9 mouse cellular contexts compared by ENCODE assay signal in genomic region chr3:100906916-100907315, GRCm38 (mm10). TPM values are rescaled to one million over a fixed set of nuclear protein-coding genes. Genes with fewer than 3 reads are reported as not detected.
DNase-seq lines count a peak whose midpoint lies in the region; ATAC-seq and TF ChIP-seq lines count a peak whose summit lies in the region.
"Had no signal": no experiment of that assay in that cellular context is flagged by ENCODE, and none has a peak within 500 bp of the region (broad histone marks: within the 10 kb centered on the region; RNA-seq: fewer than 3 reads in every experiment).

No protein-coding gene starts in this region.

- peak; percentile 6 for DNase-seq in embryonic facial prominence, embryonic 11.5 days (ENCODE audit: low spot score)
- no peak for DNase-seq in embryonic facial prominence, embryonic 10.5 days (ENCODE audit: low spot score)
- peak; percentile 27 for DNase-seq in liver, postnatal 0 days
- DNase-seq in liver (no peak), ES-CJ7 (ENCODE audit: low read depth, low spot score) (peak; percentile 39)
- peak; percentile 7 to 72 for DNase-seq in kidney, postnatal 36 days
- no peak for DNase-seq in Muller cell, postnatal 12 days (ENCODE audit: inconsistent ontology term)
- DNase-seq in midbrain, embryonic 14.5 days, result no peak

- no peak overlapping the region for H3K4me2 ChIP-seq in embryonic facial prominence, embryonic 11.5 days (ENCODE audit: low read depth, low read length)
- H3K4me2 ChIP-seq in liver, postnatal 0 days (ENCODE audit: low read depth, low read length), result no peak overlapping the region
- H3K4me2 ChIP-seq in midbrain, embryonic 14.5 days (ENCODE audit: low read length), result no peak overlapping the region
- H3K4me2 ChIP-seq: liver, embryonic 15.5 days had no signal

- peak; percentile 51 for TF ChIP-seq CTCF in liver, postnatal 0 days (IDR thresholded peaks at IDR 0.05; ENCODE audit: low read depth)

- H3K36me3 ChIP-seq in embryonic facial prominence, embryonic 11.5 days (replicated peaks; ENCODE audit: control insufficient read depth, insufficient read depth, low read depth, low read length), result no peaks in the 10 kb centered on the region
- H3K36me3 ChIP-seq in embryonic facial prominence, embryonic 10.5 days (replicated peaks), result no peaks in the 10 kb centered on the region
- H3K36me3 ChIP-seq in liver, postnatal 0 days (replicated peaks; ENCODE audit: insufficient read depth, low read length), result no peaks in the 10 kb centered on the region
- H3K36me3 ChIP-seq in midbrain, embryonic 14.5 days (ENCODE audit: control insufficient read depth, insufficient read depth, low read length), result no peaks in the 10 kb centered on the region
- H3K36me3 ChIP-seq: liver, embryonic 15.5 days had no signal

- WGBS in embryonic facial prominence, embryonic 11.5 days, result 29% methylated on average over 3 of the region's 3 CpGs
- 32% methylated on average over 3 of the region's 3 CpGs for WGBS in embryonic facial prominence, embryonic 10.5 days
- WGBS in liver, postnatal 0 days (ENCODE audit: insufficient replicate concordance), result 28% methylated on average over 3 of the region's 3 CpGs
- WGBS in midbrain, embryonic 14.5 days, result 34% methylated on average over 3 of the region's 3 CpGs

- H3K27ac ChIP-seq in embryonic facial prominence, embryonic 11.5 days (replicated peaks; ENCODE audit: low read depth, low read length), result no peak overlapping the region
- H3K27ac ChIP-seq in embryonic facial prominence, embryonic 10.5 days (replicated peaks), result no peak overlapping the region
- no peak overlapping the region for H3K27ac ChIP-seq in liver, postnatal 0 days (ENCODE audit: low read depth)
- no peak overlapping the region for H3K27ac ChIP-seq in midbrain, embryonic 14.5 days (replicated peaks; ENCODE audit: low read depth, low read length)
- H3K27ac ChIP-seq: liver, embryonic 15.5 days had no signal

- no peak for ATAC-seq in embryonic facial prominence, embryonic 11.5 days (replicated peaks; ENCODE audit: insufficient number of reproducible peaks, low FRiP score, low TSS enrichment, low read depth)
- no peak for ATAC-seq in liver, postnatal 0 days
- ATAC-seq in midbrain, embryonic 14.5 days (ENCODE audit: low FRiP score, low TSS enrichment), result no peak

- no peak for TF ChIP-seq EP300 in liver, postnatal 0 days (IDR thresholded peaks at IDR 0.05; ENCODE audit: low read depth)

- H3K4me3 ChIP-seq in embryonic facial prominence, embryonic 11.5 days (ENCODE audit: low read depth, low read length), result no peak overlapping the region
- H3K4me3 ChIP-seq in embryonic facial prominence, embryonic 10.5 days, result no peak overlapping the region
- H3K4me3 ChIP-seq in liver, postnatal 0 days (ENCODE audit: low read depth, low read length), result no peak overlapping the region
- no peak overlapping the region for H3K4me3 ChIP-seq in midbrain, embryonic 14.5 days (replicated peaks; ENCODE audit: low read depth, low read length)
- H3K4me3 ChIP-seq: liver, embryonic 15.5 days had no signal

- no peak overlapping the region for H3K9ac ChIP-seq in embryonic facial prominence, embryonic 11.5 days (replicated peaks; ENCODE audit: low read length)
- no peak overlapping the region for H3K9ac ChIP-seq in liver, postnatal 0 days (replicated peaks)
- H3K9ac ChIP-seq in midbrain, embryonic 14.5 days (replicated peaks; ENCODE audit: low read length), result no peak overlapping the region
- H3K9ac ChIP-seq: liver, embryonic 15.5 days had no signal

- no peaks in the 10 kb centered on the region for H3K9me3 ChIP-seq in embryonic facial prominence, embryonic 11.5 days (replicated peaks; ENCODE audit: control insufficient read depth, low read length)
- H3K9me3 ChIP-seq in embryonic facial prominence, embryonic 10.5 days, result no peaks in the 10 kb centered on the region
- H3K9me3 ChIP-seq in liver, postnatal 0 days (ENCODE audit: low read length), result no peaks in the 10 kb centered on the region
- H3K9me3 ChIP-seq in midbrain, embryonic 14.5 days (ENCODE audit: control insufficient read depth, low read length), result no peaks in the 10 kb centered on the region
- H3K9me3 ChIP-seq: liver, embryonic 15.5 days had no signal

- no peaks in the 10 kb centered on the region for H3K27me3 ChIP-seq in embryonic facial prominence, embryonic 11.5 days (ENCODE audit: control insufficient read depth, insufficient read depth, low read length)
- no peaks in the 10 kb centered on the region for H3K27me3 ChIP-seq in embryonic facial prominence, embryonic 10.5 days (replicated peaks; ENCODE audit: low read depth, poor library complexity, severe bottlenecking)
- no peaks in the 10 kb centered on the region for H3K27me3 ChIP-seq in liver, postnatal 0 days (ENCODE audit: insufficient read depth, low read length)
- H3K27me3 ChIP-seq in midbrain, embryonic 14.5 days (ENCODE audit: control insufficient read depth, insufficient read depth, low read length), result no peaks in the 10 kb centered on the region
- H3K27me3 ChIP-seq: liver, embryonic 15.5 days had no signal

- no peaks in the 10 kb centered on the region for H3K4me1 ChIP-seq in embryonic facial prominence, embryonic 11.5 days (ENCODE audit: control insufficient read depth, insufficient read depth, low read length)
- peaks cover 12% of the 10 kb centered on the region for H3K4me1 ChIP-seq in embryonic facial prominence, embryonic 10.5 days
- no peaks in the 10 kb centered on the region for H3K4me1 ChIP-seq in liver, postnatal 0 days (ENCODE audit: insufficient read depth)
- no peaks in the 10 kb centered on the region for H3K4me1 ChIP-seq in midbrain, embryonic 14.5 days (ENCODE audit: control insufficient read depth, insufficient read depth, low read length)
- H3K4me1 ChIP-seq: liver, embryonic 15.5 days had no signal

RNA-seq across cellular contexts. Expression of gene Trim45, which starts 15.1 kb away (rescaled TPM):
- polyA plus RNA-seq in embryonic facial prominence, embryonic 11.5 days (2014; fragmentation: Nextera tagmentation; extraction: Ambion mirVana), result 4.3 and 5.2 TPM in 2 replicates
- 5.7 and 6.3 TPM in 2 replicates for polyA plus RNA-seq in embryonic facial prominence, embryonic 10.5 days (2016; fragmentation: Nextera tagmentation; extraction: Ambion mirVana)
- 0.59 and 0.67 TPM in 2 replicates for polyA plus RNA-seq in liver, postnatal 0 days (2015; fragmentation: Nextera tagmentation; extraction: Ambion mirVana)
- 6.5 and 10.4 TPM in 2 replicates for polyA plus RNA-seq in midbrain, embryonic 14.5 days (2014; fragmentation: Nextera tagmentation; extraction: Ambion mirVana)

Comparison
In these comparisons a context has a peak if more than half of its experiments do, and no peak if none do; other contexts are left out.
1. DNase-seq: peak in embryonic facial prominence, embryonic 11.5 days (single experiment), liver, postnatal 0 days (single experiment), ES-CJ7 (single experiment) and kidney, postnatal 36 days (2 of 2); none in embryonic facial prominence, embryonic 10.5 days (single experiment), liver (single experiment), Muller cell, postnatal 12 days (single experiment) and midbrain, embryonic 14.5 days (single experiment).